Mouse (Mus musculus): ENCODE results near the gene Cd164l2.

Cd164l2 gene

GRCm38 (mm10) chr4:133256820-133257219 lies 44.9 kb downstream of the Cd164l2 start:
- DNase-seq (ENCODE audit: low read depth) = no peak

GRCm38 (mm10) chr4:133257230-133257629 lies 45.3 kb downstream of the Cd164l2 start:
- no peak for DNase-seq (ENCODE audit: low read depth)

GRCm38 (mm10) chr4:133257798-133258408 lies 46.0 kb downstream of the Cd164l2 start:
- no peak for DNase-seq (ENCODE audit: low read depth)

GRCm38 (mm10) chr4:133261641-133262374 lies 49.9 kb downstream of the Cd164l2 start:
- no peak for DNase-seq (ENCODE audit: low read depth)

- DNase-seq (ENCODE audit: low read depth) = no peak
Observed at GRCm38 (mm10) chr4:133262375-133262765, 50.4 kb downstream of the Cd164l2 start.

- no peak for DNase-seq (ENCODE audit: low read depth)
Observed at GRCm38 (mm10) chr4:133262882-133263281, 51.0 kb downstream of the Cd164l2 start, which contains the start of gene Sytl1. Gene Sytl1, minus strand, starts transcription at chr4:133263113.

- no peak for DNase-seq (ENCODE audit: low read depth)
Observed at GRCm38 (mm10) chr4:133263756-133264155, 51.8 kb downstream of the Cd164l2 start.

- DNase-seq (ENCODE audit: low read depth) = no peak
Observed at GRCm38 (mm10) chr4:133264559-133264958, 52.6 kb downstream of the Cd164l2 start.

- DNase-seq (ENCODE audit: low read depth) = no peak
Observed at GRCm38 (mm10) chr4:133265297-133265696, 53.4 kb downstream of the Cd164l2 start.

GRCm38 (mm10) chr4:133265759-133266158 lies 53.8 kb downstream of the Cd164l2 start:
- no peak for DNase-seq (ENCODE audit: low read depth)

GRCm38 (mm10) chr4:133266248-133266880 lies 54.4 kb downstream of the Cd164l2 start:
- no peak for DNase-seq (ENCODE audit: low read depth)

- no peak for DNase-seq (ENCODE audit: low read depth)
Observed at GRCm38 (mm10) chr4:133268931-133269330, 57.0 kb downstream of the Cd164l2 start.

GRCm38 (mm10) chr4:133269596-133269995 lies 57.7 kb downstream of the Cd164l2 start:
- DNase-seq (ENCODE audit: low read depth) = no peak

- no peak for DNase-seq (ENCODE audit: low read depth)
Observed at GRCm38 (mm10) chr4:133270929-133271328, 59.0 kb downstream of the Cd164l2 start.

All from c-Kit-positive CD71-positive TER-119-negative erythroid progenitor cells, embryonic 14.5 days (primary cell).